Mouse (Mus musculus): ENCODE measurements around the gene Ly6g5c.

Ly6g5c gene

GRCm38 (mm10) chr17:35140490-35140996, 32.5 kb downstream of the Ly6g5c start:
- WGBS, result 79% methylated on average over 16 of the region's 16 CpGs

DNA sequence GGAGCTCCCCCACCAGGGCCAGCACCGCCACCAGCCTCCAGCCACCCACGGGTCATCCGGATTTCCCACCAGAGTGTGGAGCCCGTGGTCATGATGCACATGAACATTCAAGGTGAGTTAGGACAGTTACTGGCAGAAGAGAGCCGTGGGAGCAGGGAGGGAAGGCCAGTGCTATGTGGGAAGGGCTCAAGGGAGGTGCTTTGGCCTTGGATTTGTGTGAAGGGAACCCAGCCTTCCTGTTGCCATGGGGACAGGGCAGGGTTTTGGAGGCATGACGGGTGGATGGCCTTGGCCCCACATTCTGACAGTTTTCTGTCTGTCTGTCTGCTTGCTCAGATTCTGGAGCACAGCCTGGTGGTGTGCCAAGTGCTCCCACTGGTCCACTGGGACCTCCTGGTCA, 33.9 kb downstream of the Ly6g5c start:
- 73% methylated on average over 6 of the region's 6 CpGs for WGBS

- WGBS, result 86% methylated on average over 5 of the region's 5 CpGs
Observed at GRCm38 (mm10) chr17:35146139-35146538, 38.1 kb downstream of the Ly6g5c start.

- 62% methylated on average over 3 of the region's 3 CpGs for WGBS
Observed at GRCm38 (mm10) chr17:35147348-35147747, 39.3 kb downstream of the Ly6g5c start.

DNA sequence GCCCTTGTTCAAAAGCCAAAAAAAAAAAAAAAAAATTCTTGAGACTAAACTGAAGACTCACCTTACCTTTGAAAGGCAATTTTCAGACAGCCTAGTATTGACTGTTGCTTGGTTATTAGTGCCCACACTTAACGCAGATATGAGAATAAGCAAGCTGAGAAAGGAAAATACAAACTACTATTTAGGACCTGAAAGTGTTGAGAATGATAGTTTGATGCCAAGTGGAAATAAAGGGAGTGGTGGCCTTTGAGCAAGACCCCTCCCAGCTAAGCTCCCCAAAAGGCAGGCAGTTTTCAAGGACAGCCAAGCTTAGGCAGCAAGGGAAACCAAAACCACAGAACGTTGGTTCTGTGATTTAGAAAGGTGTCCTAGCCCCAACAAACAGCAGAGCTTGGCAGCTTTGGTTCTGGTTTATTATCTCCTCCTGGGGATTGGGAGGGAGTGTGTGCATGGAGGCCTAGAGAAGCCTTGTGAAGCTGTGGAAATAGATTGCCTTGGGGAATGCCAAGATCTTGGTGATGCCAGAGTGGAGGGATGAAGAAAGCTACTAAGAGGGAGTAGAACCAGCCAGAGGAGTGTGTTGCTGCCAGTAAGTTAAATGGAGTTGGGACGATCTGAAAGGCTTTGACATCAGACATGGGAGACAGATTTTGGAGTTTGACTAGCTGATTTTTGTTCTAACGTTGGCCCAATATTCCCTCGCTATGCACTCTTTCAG, 40.0 kb downstream of the Ly6g5c start:
- WGBS, result 31% methylated on average over 5 of the region's 5 CpGs

DNA sequence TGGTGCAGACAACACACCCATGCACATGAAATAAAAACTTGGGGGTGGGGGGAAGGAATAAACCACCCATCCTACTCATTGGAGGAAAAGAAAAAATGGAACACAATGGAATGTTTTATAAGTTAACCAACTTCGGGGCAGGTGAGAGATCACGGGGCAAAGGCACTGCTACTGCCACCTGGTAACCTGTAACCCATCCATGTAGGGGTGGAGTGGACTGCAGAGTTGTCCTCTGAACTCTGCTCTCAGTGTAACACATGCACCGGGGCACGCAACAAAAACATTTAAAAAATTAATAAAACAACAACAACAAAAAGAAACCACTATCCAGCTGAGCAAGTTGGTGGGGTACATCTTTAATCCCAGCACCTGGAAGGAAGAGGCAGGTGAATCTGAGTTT, 44.0 kb downstream of the Ly6g5c start:
- WGBS, result 93% methylated on average over 4 of the region's 4 CpGs

GRCm38 (mm10) chr17:35153077-35153476, 45.0 kb downstream of the Ly6g5c start:
- WGBS, result 78% methylated on average over 9 of the region's 9 CpGs

- 80% methylated on average over 4 of the region's 4 CpGs for WGBS
Observed at GRCm38 (mm10) chr17:35153931-35154330, 45.9 kb downstream of the Ly6g5c start.

GRCm38 (mm10) chr17:35154616-35155015, 46.5 kb downstream of the Ly6g5c start:
- WGBS, result 77% methylated on average over 7 of the region's 7 CpGs

GRCm38 (mm10) chr17:35155451-35155850, 47.4 kb downstream of the Ly6g5c start:
- WGBS, result 84% methylated on average over 12 of the region's 12 CpGs

GRCm38 (mm10) chr17:35156461-35157200, 48.6 kb downstream of the Ly6g5c start:
- 79% methylated on average over 33 of the region's 33 CpGs for WGBS

DNA sequence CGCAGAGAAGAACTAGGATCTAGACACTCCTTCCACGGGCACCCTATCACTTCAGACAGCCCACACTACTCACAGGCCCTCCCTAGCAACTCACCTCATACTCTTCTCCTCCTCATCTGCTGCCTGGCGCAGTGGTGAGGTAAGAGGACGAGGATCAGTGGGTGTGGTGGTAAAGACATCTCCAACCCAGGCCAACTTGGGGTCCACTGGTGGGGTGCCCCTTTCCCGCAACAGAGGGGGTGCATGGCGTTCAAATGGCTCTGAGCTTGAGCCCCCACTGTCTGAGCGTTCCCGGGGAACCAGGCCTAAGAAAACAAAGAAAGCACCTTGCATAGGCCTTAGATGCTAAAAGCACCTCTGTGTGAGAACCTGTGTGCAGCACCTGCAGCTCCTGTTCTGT, 49.2 kb downstream of the Ly6g5c start:
- WGBS, result 79% methylated on average over 8 of the region's 8 CpGs

DNA sequence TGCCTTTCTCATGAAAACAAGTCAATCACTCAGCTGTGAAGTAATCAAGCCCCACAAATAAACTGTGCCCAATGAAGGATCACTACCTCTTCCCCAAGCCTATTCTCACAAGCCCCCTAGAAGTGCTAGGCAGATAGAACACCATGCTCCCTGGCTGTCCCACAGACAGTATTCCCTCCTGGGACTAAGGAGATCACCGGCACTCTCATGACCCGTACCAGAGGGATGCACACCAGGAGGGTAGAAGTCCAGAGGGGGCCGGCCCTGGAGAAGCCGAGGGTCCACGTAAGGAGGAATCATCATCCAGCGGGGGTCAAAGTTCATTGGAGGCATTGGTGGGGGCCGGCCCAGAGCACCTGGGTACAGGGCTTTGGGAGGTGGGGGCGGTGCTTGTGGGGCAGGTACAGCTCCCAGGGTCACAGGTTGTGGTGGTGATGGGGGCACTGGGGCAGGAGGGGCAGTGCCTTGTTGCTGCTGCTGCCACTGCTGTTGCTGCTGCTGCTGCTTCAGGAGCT, 49.6 kb downstream of the Ly6g5c start:
- 88% methylated on average over 8 of the region's 8 CpGs for WGBS

GRCm38 (mm10) chr17:35158850-35159593, 50.9 kb downstream of the Ly6g5c start:
- 84% methylated on average over 16 of the region's 16 CpGs for WGBS

GRCm38 (mm10) chr17:35159638-35160037, 51.6 kb downstream of the Ly6g5c start:
- 85% methylated on average over 7 of the region's 7 CpGs for WGBS

GRCm38 (mm10) chr17:35161421-35161820, 53.3 kb downstream of the Ly6g5c start:
- WGBS, result 68% methylated on average over 11 of the region's 11 CpGs
